Mouse (Mus musculus): ENCODE results near the gene Chrm1. TPM values are rescaled to one million over a fixed set of nuclear protein-coding genes. Genes with fewer than 3 reads are reported as not detected.
A peak's percentile ranks its signal among the peaks of the same experiment; 100 is the strongest.
"Not testable (repeated sequence)": the region's sequence is repeated elsewhere in the genome, so short reads cannot be mapped to it uniquely, and the experiment has no call there.

The Chrm1 gene
- polyA plus RNA-seq, 1 experiment from 2014 or later, result not detected

GRCm38 (mm10) chr19:8721378-8721777, 57.8 kb downstream of the Chrm1 start:
- peak overlapping the region; percentile 91 for H3K4me2 ChIP-seq
- H3K4me3 ChIP-seq, result peak overlapping the region; percentile 93
- no peaks in the 10 kb centered on the region for H3K9me3 ChIP-seq
- H3K27ac ChIP-seq (replicated peaks), result no peak overlapping the region
- peaks cover 35% of the 10 kb centered on the region for H3K4me1 ChIP-seq
- H3K9ac ChIP-seq, result peak overlapping the region; percentile 89
- ATAC-seq (ENCODE audit: extremely low read depth, insufficient number of reproducible peaks, low FRiP score, low TSS enrichment), result no peak
- H3K27me3 ChIP-seq (replicated peaks), result no peaks in the 10 kb centered on the region
- peaks cover 25% of the 10 kb centered on the region for H3K36me3 ChIP-seq
- 54% methylated on average over 1 of the region's 1 CpGs for WGBS

DNA sequence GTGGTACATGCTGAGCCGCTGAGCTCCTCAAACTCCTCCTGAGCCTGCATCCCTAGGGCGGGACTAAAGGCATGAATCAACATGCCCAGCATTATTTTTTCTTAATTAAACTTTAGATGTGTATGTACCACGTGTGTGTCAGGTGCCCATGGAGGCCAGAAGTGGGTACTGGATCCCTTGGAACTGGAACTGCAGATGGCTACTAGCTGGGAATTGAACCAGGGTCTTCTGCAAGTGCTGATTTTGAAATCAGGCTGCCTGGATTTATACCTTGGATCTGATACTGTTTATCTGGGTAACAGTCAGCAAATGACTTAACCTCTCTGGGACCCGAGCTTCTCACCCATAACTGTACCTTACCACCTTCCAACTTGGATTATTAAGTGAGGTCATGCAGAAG, 58.4 kb downstream of the Chrm1 start:
- Histone ChIP-seq H3K9ac (peak overlapping the region; percentile 89), H3K4me2 (peak overlapping the region; percentile 91), H3K4me1 (peaks cover 39% of the 10 kb centered on the region), H3K4me3 (peak overlapping the region; percentile 93), H3K9me3 (no peaks in the 10 kb centered on the region), H3K27ac (replicated peaks) (peak overlapping the region; percentile 95), H3K27me3 (replicated peaks) (no peaks in the 10 kb centered on the region), H3K36me3 (peaks cover 31% of the 10 kb centered on the region)
- 49% methylated on average over 4 of the region's 4 CpGs for WGBS
- no peak for ATAC-seq (ENCODE audit: extremely low read depth, insufficient number of reproducible peaks, low FRiP score, low TSS enrichment)

DNA sequence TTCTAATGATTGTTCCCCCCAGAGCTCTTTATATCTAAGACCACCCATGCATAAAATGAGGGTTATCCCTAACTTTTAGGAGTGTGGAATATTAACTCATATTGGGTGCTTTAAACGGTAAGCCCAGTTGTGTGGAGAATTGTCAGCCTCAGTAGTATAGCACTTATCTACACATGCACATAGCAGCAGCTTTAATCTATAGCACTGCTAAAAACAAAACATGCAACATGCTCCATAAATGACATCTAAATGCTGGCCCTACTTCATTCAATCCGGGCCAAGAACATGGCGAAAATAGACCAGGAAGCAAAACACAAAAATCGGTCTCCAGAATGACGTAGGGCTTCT, 58.9 kb downstream of the Chrm1 start:
- H3K4me1 ChIP-seq, result peaks cover 39% of the 10 kb centered on the region
- H3K27me3 ChIP-seq (replicated peaks), result no peaks in the 10 kb centered on the region
- peak overlapping the region; percentile 95 for H3K27ac ChIP-seq (replicated peaks)
- WGBS, result 0% methylated on average over 5 of the region's 5 CpGs
- peak overlapping the region; percentile 93 for H3K4me3 ChIP-seq
- peak overlapping the region; percentile 89 for H3K9ac ChIP-seq
- peaks cover 33% of the 10 kb centered on the region for H3K36me3 ChIP-seq
- peak overlapping the region; percentile 91 for H3K4me2 ChIP-seq
- ATAC-seq (ENCODE audit: extremely low read depth, insufficient number of reproducible peaks, low FRiP score, low TSS enrichment), result no peak
- no peaks in the 10 kb centered on the region for H3K9me3 ChIP-seq

- WGBS, result under 1% methylated on average over 50 of the region's 50 CpGs
- peak; percentile 95 for ATAC-seq (ENCODE audit: extremely low read depth, insufficient number of reproducible peaks, low FRiP score, low TSS enrichment)
- no peaks in the 10 kb centered on the region for H3K9me3 ChIP-seq
- peak within 1 kb of the TSS; percentile 99 for H3K9ac ChIP-seq
- H3K4me3 ChIP-seq, result peak within 1 kb of the TSS; percentile 93
- H3K36me3 ChIP-seq, result peaks cover 33% of the 10 kb centered on the region
- peak within 1 kb of the TSS; percentile 95 for H3K27ac ChIP-seq (replicated peaks)
- no peaks in the 10 kb centered on the region for H3K27me3 ChIP-seq (replicated peaks)
- H3K4me1 ChIP-seq, result peaks cover 39% of the 10 kb centered on the region
- H3K4me2 ChIP-seq, result peak within 1 kb of the TSS; percentile 91
Measured at GRCm38 (mm10) chr19:8722907-8723573, 59.5 kb downstream of the Chrm1 start, which contains the start of gene Slc3a2. Gene Slc3a2, minus strand, starts transcription at chr19:8723369.

DNA sequence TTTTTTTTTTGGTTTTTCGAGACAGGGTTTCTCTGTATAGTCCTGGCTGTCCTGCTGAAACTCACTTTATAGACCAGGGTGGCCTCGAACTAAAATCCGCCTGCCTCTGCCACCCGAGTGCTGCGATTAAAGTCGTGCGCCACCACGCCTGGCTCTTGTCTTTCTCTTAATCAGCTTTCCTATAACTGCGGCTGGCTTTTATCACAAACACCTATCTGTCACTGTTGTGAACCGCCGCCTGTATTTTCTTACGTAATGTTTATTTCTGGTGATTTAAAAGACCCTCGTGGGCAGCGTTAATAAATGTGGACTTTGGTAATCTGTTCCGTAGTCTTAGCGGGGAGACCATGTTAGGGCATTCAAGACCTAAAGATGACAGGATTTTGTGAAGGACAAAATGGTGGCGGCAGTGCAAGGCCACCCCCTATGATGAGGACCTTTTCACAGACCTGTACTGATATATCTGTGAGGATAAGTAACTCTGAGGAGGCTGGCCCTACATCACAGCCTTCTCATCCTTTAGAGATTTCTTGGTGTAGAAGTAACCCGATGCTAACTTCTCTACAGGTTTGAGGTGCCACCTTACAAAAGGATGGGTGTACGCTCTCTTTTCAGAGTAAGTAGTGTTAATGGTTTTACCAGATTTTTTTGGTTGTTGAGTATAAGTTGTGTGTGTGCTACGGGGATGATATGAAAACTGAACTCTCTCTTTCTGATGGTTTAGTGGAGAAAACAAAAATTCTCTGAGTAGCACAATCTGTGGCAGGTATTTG, 60.2 kb downstream of the Chrm1 start:
- Histone ChIP-seq H3K9ac (peak overlapping the region; percentile 99), H3K4me1 (peaks cover 39% of the 10 kb centered on the region), H3K36me3 (peaks cover 33% of the 10 kb centered on the region), H3K4me2 (peak overlapping the region; percentile 91), H3K27me3 (replicated peaks) (no peaks in the 10 kb centered on the region), H3K4me3 (peak overlapping the region; percentile 93), H3K27ac (replicated peaks) (peak overlapping the region; percentile 95), H3K9me3 (no peaks in the 10 kb centered on the region)
- ATAC-seq (ENCODE audit: extremely low read depth, insufficient number of reproducible peaks, low FRiP score, low TSS enrichment), result no peak
- under 1% methylated on average over 20 of the region's 20 CpGs for WGBS

GRCm38 (mm10) chr19:8724392-8724791, 60.8 kb downstream of the Chrm1 start:
- no peaks in the 10 kb centered on the region for H3K9me3 ChIP-seq
- peak overlapping the region; percentile 93 for H3K4me3 ChIP-seq
- peak overlapping the region; percentile 91 for H3K4me2 ChIP-seq
- H3K27ac ChIP-seq (replicated peaks), result peak overlapping the region; percentile 95
- H3K27me3 ChIP-seq (replicated peaks), result no peaks in the 10 kb centered on the region
- peak overlapping the region; percentile 99 for H3K9ac ChIP-seq
- WGBS, result 2% methylated on average over 2 of the region's 2 CpGs
- H3K4me1 ChIP-seq, result peaks cover 39% of the 10 kb centered on the region
- peaks cover 33% of the 10 kb centered on the region for H3K36me3 ChIP-seq
- no peak for ATAC-seq (ENCODE audit: extremely low read depth, insufficient number of reproducible peaks, low FRiP score, low TSS enrichment)

GRCm38 (mm10) chr19:8725081-8725613, 61.6 kb downstream of the Chrm1 start:
- peak overlapping the region; percentile 99 for H3K9ac ChIP-seq
- no peaks in the 10 kb centered on the region for H3K27me3 ChIP-seq (replicated peaks)
- peak overlapping the region; percentile 93 for H3K4me3 ChIP-seq
- H3K9me3 ChIP-seq, result no peaks in the 10 kb centered on the region
- peaks cover 33% of the 10 kb centered on the region for H3K36me3 ChIP-seq
- H3K4me2 ChIP-seq, result peak overlapping the region; percentile 91
- WGBS, result 59% methylated on average over 4 of the region's 4 CpGs
- no peak for ATAC-seq (ENCODE audit: extremely low read depth, insufficient number of reproducible peaks, low FRiP score, low TSS enrichment)
- H3K4me1 ChIP-seq, result peaks cover 39% of the 10 kb centered on the region
- H3K27ac ChIP-seq (replicated peaks), result peak overlapping the region; percentile 95

DNA sequence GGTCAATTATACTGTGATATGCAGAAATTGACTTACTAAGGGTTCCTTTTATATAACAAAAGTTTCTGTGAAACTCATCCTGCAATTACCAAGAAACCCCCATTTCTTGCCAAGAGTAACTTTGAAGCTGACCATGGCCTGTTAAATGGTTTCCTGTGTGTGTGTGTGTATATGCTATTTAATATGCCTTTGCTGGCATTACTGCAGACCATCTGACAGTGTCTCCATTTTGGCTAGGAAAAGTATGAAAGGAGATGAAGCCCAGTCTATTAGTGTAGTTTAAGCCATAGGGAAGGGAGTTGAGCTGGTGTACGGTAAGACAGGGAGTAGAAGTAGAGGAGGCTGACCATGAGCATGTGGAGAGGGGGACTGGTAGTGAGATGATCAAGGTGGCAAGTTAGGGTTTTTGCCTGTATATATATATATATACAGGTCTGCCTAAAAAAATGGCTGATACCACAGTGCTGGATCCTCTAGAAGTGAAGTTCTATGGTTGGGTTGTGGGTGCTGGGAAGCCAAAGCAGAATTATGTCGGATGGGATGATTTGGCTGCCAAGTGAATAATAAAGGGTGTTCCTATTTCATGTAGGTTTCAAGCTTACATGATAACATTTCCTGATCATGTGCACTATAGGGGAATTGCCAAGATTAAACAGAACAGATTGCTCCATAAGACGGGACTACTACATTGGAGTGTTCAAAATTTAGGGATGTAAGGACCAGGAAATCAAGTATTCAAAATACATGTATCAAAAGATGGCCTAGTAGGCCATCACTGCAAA, 63.2 kb downstream of the Chrm1 start:
- ATAC-seq (ENCODE audit: extremely low read depth, insufficient number of reproducible peaks, low FRiP score, low TSS enrichment), result no peak
- H3K9me3 ChIP-seq, result no peaks in the 10 kb centered on the region
- WGBS, result 26% methylated on average over 3 of the region's 3 CpGs
- H3K4me3 ChIP-seq, result no peak overlapping the region
- peaks cover 33% of the 10 kb centered on the region for H3K36me3 ChIP-seq
- no peak overlapping the region for H3K9ac ChIP-seq
- H3K27ac ChIP-seq (replicated peaks), result no peak overlapping the region
- peaks cover 33% of the 10 kb centered on the region for H3K4me1 ChIP-seq
- no peaks in the 10 kb centered on the region for H3K27me3 ChIP-seq (replicated peaks)
- no peak overlapping the region for H3K4me2 ChIP-seq

GRCm38 (mm10) chr19:8727495-8728114, 64.0 kb downstream of the Chrm1 start:
- 24% methylated on average over 5 of the region's 5 CpGs for WGBS
- no peak overlapping the region for H3K4me2 ChIP-seq

GRCm38 (mm10) chr19:8728335-8729099, 64.9 kb downstream of the Chrm1 start:
- H3K4me2 ChIP-seq; H3K27ac ChIP-seq (replicated peaks): not testable (repeated sequence)
- H3K4me1 ChIP-seq, result peaks cover 27% of the 10 kb centered on the region

More at GRCm38 (mm10) chr19:8727495-8728114, 64.0 kb downstream of the Chrm1 start:
- no peak overlapping the region for H3K27ac ChIP-seq (replicated peaks)
- no peak overlapping the region for H3K9ac ChIP-seq
- peaks cover 27% of the 10 kb centered on the region for H3K4me1 ChIP-seq
- no peak overlapping the region for H3K4me3 ChIP-seq
- H3K9me3 ChIP-seq, result no peaks in the 10 kb centered on the region
- H3K36me3 ChIP-seq, result peaks cover 33% of the 10 kb centered on the region
- H3K27me3 ChIP-seq (replicated peaks), result no peaks in the 10 kb centered on the region
- ATAC-seq (ENCODE audit: extremely low read depth, insufficient number of reproducible peaks, low FRiP score, low TSS enrichment), result no peak

More at GRCm38 (mm10) chr19:8728335-8729099, 64.9 kb downstream of the Chrm1 start:
- WGBS, result 53% methylated on average over 3 of the region's 3 CpGs
- not testable (repeated sequence) for H3K4me3 ChIP-seq; ATAC-seq (ENCODE audit: extremely low read depth, insufficient number of reproducible peaks, low FRiP score, low TSS enrichment); H3K9me3 ChIP-seq; H3K9ac ChIP-seq; H3K27me3 ChIP-seq (replicated peaks)
- H3K36me3 ChIP-seq, result peaks cover 33% of the 10 kb centered on the region
